Mouse (Mus musculus) embryonic facial prominence, embryonic 12.5 days (tissue): Measurements from ENCODE around the gene Cemip. TPM values are rescaled to one million over a fixed set of nuclear protein-coding genes. Genes with fewer than 3 reads are reported as not detected.

Source experiments
- ATAC-seq: fragments of 200-750 bp; cut with Nextera tagmentation; 2 replicates; pipeline ENCODE4 v1.8.0; 2017; ENCODE audit not compliant: insufficient number of reproducible peaks, insufficient read depth, low FRiP score, low TSS enrichment
- H3K27ac ChIP-seq: fragments of 300-500 bp; sonication (generic); 2 replicates; pipeline ENCODE4 v1.5.1; 2016; ENCODE audit warnings: mild to moderate bottlenecking
- H3K27me3 ChIP-seq: fragments of 300-500 bp; sonication (generic); 2 replicates; pipeline ENCODE4 v1.6.1; 2016; ENCODE audit warnings: mild to moderate bottlenecking, moderate library complexity
- H3K36me3 ChIP-seq: fragments of 300-500 bp; sonication (generic); 2 replicates; pipeline ENCODE4 v1.6.1; 2016; ENCODE audit warnings: mild to moderate bottlenecking
- H3K4me1 ChIP-seq: fragments of 300-500 bp; sonication (generic); 2 replicates; pipeline ENCODE4 v1.6.1; 2016
- H3K4me2 ChIP-seq: fragments of 300-500 bp; sonication (generic); replicated peaks from 2 replicates; pipeline ENCODE4 v1.6.1; 2016; ENCODE audit warnings: mild to moderate bottlenecking, moderate library complexity
- H3K4me3 ChIP-seq: fragments of 300-500 bp; sonication (generic); 2 replicates; pipeline ENCODE4 v1.5.1; 2016; ENCODE audit warnings: mild to moderate bottlenecking
- H3K9ac ChIP-seq: fragments of 300-500 bp; sonication (generic); 2 replicates; pipeline ENCODE4 v1.6.1; 2016; ENCODE audit warnings: mild to moderate bottlenecking, moderate library complexity
- H3K9me3 ChIP-seq: fragments of 300-500 bp; sonication (generic); 2 replicates; pipeline ENCODE4 v1.6.1; 2016; ENCODE audit warnings: mild to moderate bottlenecking, moderate library complexity
- WGBS: fragments of 180-500 bp; shearing (Covaris S2); methylation state at CpG from one replicate; pipeline ENCODE4 v1.1.7; 2016; 5-methylcytosine and 5-hydroxymethylcytosine counted together
- polyA plus RNA-seq: library from polyadenylated mRNA; unstranded; fragments of >200 nt; fragmentation: Nextera tagmentation; extraction: Ambion mirVana; gene quantifications from 2 replicates; pipeline ENCODE4 v1.2.1, GENCODE M21; 2016

Gene Cemip
- polyA plus RNA-seq, 1 experiment from 2014 or later, result 1.0 TPM

- Histone ChIP-seq H3K9ac (no peak overlapping the region), H3K4me3 (no peak overlapping the region), H3K4me1 (no peaks in the 10 kb centered on the region), H3K27me3 (no peaks in the 10 kb centered on the region), H3K9me3 (no peaks in the 10 kb centered on the region), H3K4me2 (no peak overlapping the region), H3K27ac (no peak overlapping the region), H3K36me3 (no peaks in the 10 kb centered on the region)
- 53% methylated on average over 1 of the region's 1 CpGs for WGBS
- no peak for ATAC-seq
These were observed 107.3 kb downstream of the Cemip start for GRCm38 (mm10) chr7:83978945-83979536.

- Histone ChIP-seq H3K27me3 (no peaks in the 10 kb centered on the region), H3K27ac (no peak overlapping the region), H3K4me1 (no peaks in the 10 kb centered on the region), H3K36me3 (no peaks in the 10 kb centered on the region), H3K9me3 (no peaks in the 10 kb centered on the region), H3K4me2 (no peak overlapping the region), H3K9ac (no peak overlapping the region), H3K4me3 (no peak overlapping the region)
- ATAC-seq, result no peak
- WGBS, result 91% methylated on average over 1 of the region's 1 CpGs
These were observed 107.9 kb downstream of the Cemip start for GRCm38 (mm10) chr7:83978410-83978809.

GRCm38 (mm10) chr7:83976413-83976958 is 109.8 kb downstream of the Cemip start:
- no peaks in the 10 kb centered on the region for H3K36me3 ChIP-seq
- no peaks in the 10 kb centered on the region for H3K9me3 ChIP-seq
- H3K4me3 ChIP-seq, result no peak overlapping the region
- no peaks in the 10 kb centered on the region for H3K4me1 ChIP-seq
- H3K4me2 ChIP-seq, result no peak overlapping the region
- ATAC-seq, result no peak
- no peak overlapping the region for H3K9ac ChIP-seq
- 63% methylated on average over 6 of the region's 6 CpGs for WGBS
- H3K27ac ChIP-seq, result no peak overlapping the region
- no peaks in the 10 kb centered on the region for H3K27me3 ChIP-seq

GRCm38 (mm10) chr7:83975283-83975682 is 111.0 kb downstream of the Cemip start:
- no peak for ATAC-seq

GRCm38 (mm10) chr7:83972485-83972884 is 113.8 kb downstream of the Cemip start:
- no peak overlapping the region for H3K9ac ChIP-seq
- H3K4me1 ChIP-seq, result no peaks in the 10 kb centered on the region
- no peaks in the 10 kb centered on the region for H3K27me3 ChIP-seq
- ATAC-seq, result no peak
- H3K36me3 ChIP-seq, result no peaks in the 10 kb centered on the region
- no peak overlapping the region for H3K27ac ChIP-seq
- H3K4me2 ChIP-seq, result no peak overlapping the region
- no peak overlapping the region for H3K4me3 ChIP-seq
- H3K9me3 ChIP-seq, result no peaks in the 10 kb centered on the region
- WGBS, result 57% methylated on average over 7 of the region's 7 CpGs

More at GRCm38 (mm10) chr7:83975283-83975682, 111.0 kb downstream of the Cemip start:
- no peaks in the 10 kb centered on the region for H3K36me3 ChIP-seq
- 87% methylated on average over 6 of the region's 6 CpGs for WGBS
- H3K9ac ChIP-seq, result no peak overlapping the region
- no peak overlapping the region for H3K4me3 ChIP-seq
- no peaks in the 10 kb centered on the region for H3K27me3 ChIP-seq
- H3K27ac ChIP-seq, result no peak overlapping the region
- H3K4me2 ChIP-seq, result no peak overlapping the region
- no peaks in the 10 kb centered on the region for H3K9me3 ChIP-seq
- H3K4me1 ChIP-seq, result no peaks in the 10 kb centered on the region

- Histone ChIP-seq H3K36me3 (no peaks in the 10 kb centered on the region), H3K4me1 (no peaks in the 10 kb centered on the region), H3K9ac (no peak overlapping the region), H3K9me3 (no peaks in the 10 kb centered on the region), H3K27me3 (no peaks in the 10 kb centered on the region), H3K4me3 (no peak overlapping the region), H3K4me2 (no peak overlapping the region), H3K27ac (no peak overlapping the region)
- no peak for ATAC-seq
- 82% methylated on average over 5 of the region's 5 CpGs for WGBS
These were observed 120.1 kb downstream of the Cemip start for GRCm38 (mm10) chr7:83966047-83966818.

GRCm38 (mm10) chr7:83965181-83965580 is 121.1 kb downstream of the Cemip start:
- Histone ChIP-seq H3K27ac (no peak overlapping the region), H3K4me3 (no peak overlapping the region), H3K9ac (no peak overlapping the region), H3K27me3 (no peaks in the 10 kb centered on the region), H3K36me3 (no peaks in the 10 kb centered on the region), H3K4me2 (no peak overlapping the region), H3K9me3 (no peaks in the 10 kb centered on the region), H3K4me1 (no peaks in the 10 kb centered on the region)
- no peak for ATAC-seq

- H3K4me1 ChIP-seq, result no peaks in the 10 kb centered on the region
- H3K27me3 ChIP-seq, result no peaks in the 10 kb centered on the region
- H3K9me3 ChIP-seq, result no peaks in the 10 kb centered on the region
- H3K4me2 ChIP-seq, result no peak overlapping the region
- no peaks in the 10 kb centered on the region for H3K36me3 ChIP-seq
- ATAC-seq, result no peak
- H3K27ac ChIP-seq, result no peak overlapping the region
- 93% methylated on average over 9 of the region's 9 CpGs for WGBS
- no peak overlapping the region for H3K4me3 ChIP-seq
- no peak overlapping the region for H3K9ac ChIP-seq
These were observed 133.8 kb downstream of the Cemip start for GRCm38 (mm10) chr7:83952511-83952910.

GRCm38 (mm10) chr7:83951327-83951726 is 135.0 kb downstream of the Cemip start:
- Histone ChIP-seq H3K9me3 (no peaks in the 10 kb centered on the region), H3K4me1 (no peaks in the 10 kb centered on the region), H3K4me2 (no peak overlapping the region), H3K9ac (no peak overlapping the region), H3K36me3 (no peaks in the 10 kb centered on the region), H3K27me3 (no peaks in the 10 kb centered on the region), H3K4me3 (no peak overlapping the region), H3K27ac (no peak overlapping the region)
- WGBS, result 54% methylated on average over 14 of the region's 14 CpGs
- ATAC-seq, result no peak

- H3K9me3 ChIP-seq, result no peaks in the 10 kb centered on the region
- no peaks in the 10 kb centered on the region for H3K27me3 ChIP-seq
- no peaks in the 10 kb centered on the region for H3K4me1 ChIP-seq
- H3K4me3 ChIP-seq, result no peak overlapping the region
- no peak overlapping the region for H3K4me2 ChIP-seq
- H3K27ac ChIP-seq, result no peak overlapping the region
- ATAC-seq, result no peak
- H3K36me3 ChIP-seq, result no peaks in the 10 kb centered on the region
- 76% methylated on average over 6 of the region's 6 CpGs for WGBS
- no peak overlapping the region for H3K9ac ChIP-seq
These were observed 136.6 kb downstream of the Cemip start for GRCm38 (mm10) chr7:83949662-83950061.

GRCm38 (mm10) chr7:83948743-83949142 is 137.6 kb downstream of the Cemip start:
- Histone ChIP-seq H3K4me2 (no peak overlapping the region), H3K27me3 (no peaks in the 10 kb centered on the region), H3K4me3 (no peak overlapping the region), H3K27ac (no peak overlapping the region), H3K4me1 (no peaks in the 10 kb centered on the region), H3K36me3 (no peaks in the 10 kb centered on the region), H3K9me3 (no peaks in the 10 kb centered on the region), H3K9ac (no peak overlapping the region)
- 77% methylated on average over 7 of the region's 7 CpGs for WGBS
- ATAC-seq, result no peak

GRCm38 (mm10) chr7:83941701-83942101 is 144.6 kb downstream of the Cemip start:
- 93% methylated on average over 8 of the region's 8 CpGs for WGBS
- Histone ChIP-seq H3K36me3 (no peaks in the 10 kb centered on the region), H3K27me3 (no peaks in the 10 kb centered on the region), H3K4me1 (no peaks in the 10 kb centered on the region), H3K27ac (no peak overlapping the region), H3K9me3 (no peaks in the 10 kb centered on the region), H3K9ac (no peak overlapping the region), H3K4me2 (no peak overlapping the region), H3K4me3 (no peak overlapping the region)
- ATAC-seq, result no peak
